Mouse (Mus musculus) forebrain, embryonic 13.5 days (tissue): ENCODE data around the gene Il10. TPM values are rescaled to one million over a fixed set of nuclear protein-coding genes. Genes with fewer than 3 reads are reported as not detected.

Experiments
- ATAC-seq: fragments of 200-750 bp; cut with Nextera tagmentation; 2 replicates; pipeline ENCODE4 v1.8.0; 2017
- H3K27ac ChIP-seq: fragments of 300-500 bp; sonication (generic); 2 replicates; pipeline ENCODE4 v1.5.1; 2015; ENCODE audit warnings: inconsistent platforms, mild to moderate bottlenecking, moderate library complexity
- H3K27me3 ChIP-seq: fragments of 300-500 bp; sonication (generic); 2 replicates; pipeline ENCODE4 v1.6.1; 2015; ENCODE audit warnings: mild to moderate bottlenecking, inconsistent platforms
- H3K36me3 ChIP-seq: fragments of 300-500 bp; sonication (generic); 2 replicates; pipeline ENCODE4 v1.6.1; 2015; ENCODE audit warnings: mild to moderate bottlenecking, inconsistent platforms; ENCODE audit not compliant: poor library complexity, severe bottlenecking
- H3K4me1 ChIP-seq: fragments of 300-500 bp; sonication (generic); 2 replicates; pipeline ENCODE4 v1.6.1; 2015; ENCODE audit warnings: inconsistent platforms
- H3K4me2 ChIP-seq: fragments of 300-500 bp; sonication (generic); 2 replicates; pipeline ENCODE4 v1.6.1; 2015; ENCODE audit warnings: inconsistent platforms, mild to moderate bottlenecking, moderate library complexity
- H3K4me3 ChIP-seq: fragments of 300-500 bp; sonication (generic); 2 replicates; pipeline ENCODE4 v1.5.1; 2015; ENCODE audit warnings: mild to moderate bottlenecking, inconsistent platforms
- H3K9ac ChIP-seq: fragments of 300-500 bp; sonication (generic); 2 replicates; pipeline ENCODE4 v1.6.1; 2015; ENCODE audit warnings: mild to moderate bottlenecking, inconsistent platforms
- H3K9me3 ChIP-seq: fragments of 300-500 bp; sonication (generic); replicated peaks from 2 replicates; pipeline ENCODE4 v1.6.1; 2016; ENCODE audit warnings: inconsistent platforms
- WGBS: fragments of 180-500 bp; shearing (Covaris S2); methylation state at CpG from one replicate; pipeline ENCODE4 v1.1.7; 2015; 5-methylcytosine and 5-hydroxymethylcytosine counted together
- polyA plus RNA-seq: library from polyadenylated mRNA; unstranded; fragments of >200 nt; fragmentation: Nextera tagmentation; extraction: Ambion mirVana; gene quantifications from 2 replicates; pipeline ENCODE4 v1.2.1, GENCODE M21; 2015

Il10 gene
- polyA plus RNA-seq, 1 experiment from 2014 or later: not detected

GRCm38 (mm10) chr1:131074524-131074938 lies 54.9 kb downstream of the Il10 start:
- no peak for ATAC-seq
- H3K9ac ChIP-seq: peak overlapping the region; percentile 16; the same call in 1 of the 2 replicates
- H3K27me3 ChIP-seq: no peaks in the 10 kb centered on the region
- no peak overlapping the region for H3K4me2 ChIP-seq
- H3K9me3 ChIP-seq: no peaks in the 10 kb centered on the region
- no peaks in the 10 kb centered on the region for H3K36me3 ChIP-seq
- H3K27ac ChIP-seq: peak overlapping the region; percentile 73
- no peak overlapping the region for H3K4me3 ChIP-seq
- H3K4me1 ChIP-seq: peaks cover 63% of the 10 kb centered on the region
- 50% methylated on average over 8 of the region's 8 CpGs for WGBS

Other genes with a start within 250 kb of the Il10 start
- gene Fcamr, start 218.9 kb upstream of the Il10 start, polyA plus RNA-seq: not detected in 2 replicates
- gene Pigr, start 193.2 kb upstream of the Il10 start, polyA plus RNA-seq: not detected in 2 replicates
- gene Fcmr, start 154.2 kb upstream of the Il10 start, polyA plus RNA-seq: not detected in 2 replicates
- not detected in 2 replicates for gene Il24, start 132.4 kb upstream of the Il10 start, polyA plus RNA-seq
- gene Il20, start 108.4 kb upstream of the Il10 start, polyA plus RNA-seq: not detected in 2 replicates
- not detected in 2 replicates for gene Il19, start 79.7 kb upstream of the Il10 start, polyA plus RNA-seq
- gene Mapkapk2, start 78.0 kb downstream of the Il10 start, polyA plus RNA-seq: 28.4 and 30.5 TPM in 2 replicates
- gene Dyrk3, start 118.5 kb downstream of the Il10 start, polyA plus RNA-seq: 16.7 and 18.9 TPM in 2 replicates
- gene Eif2d, start 133.3 kb downstream of the Il10 start, polyA plus RNA-seq: 55.0 and 60.6 TPM in 2 replicates
- 0.98 and 1.1 TPM in 2 replicates for gene Rassf5, start 225.4 kb downstream of the Il10 start, polyA plus RNA-seq